Mouse (Mus musculus): ENCODE measurements at regions not wholly inside any gene's neighbourhood (a gene's known extent, or its start where the extent isn't known, plus 50 kb on each side); places are given as distances from the start of the nearest gene placed in this dataset.

DNA sequence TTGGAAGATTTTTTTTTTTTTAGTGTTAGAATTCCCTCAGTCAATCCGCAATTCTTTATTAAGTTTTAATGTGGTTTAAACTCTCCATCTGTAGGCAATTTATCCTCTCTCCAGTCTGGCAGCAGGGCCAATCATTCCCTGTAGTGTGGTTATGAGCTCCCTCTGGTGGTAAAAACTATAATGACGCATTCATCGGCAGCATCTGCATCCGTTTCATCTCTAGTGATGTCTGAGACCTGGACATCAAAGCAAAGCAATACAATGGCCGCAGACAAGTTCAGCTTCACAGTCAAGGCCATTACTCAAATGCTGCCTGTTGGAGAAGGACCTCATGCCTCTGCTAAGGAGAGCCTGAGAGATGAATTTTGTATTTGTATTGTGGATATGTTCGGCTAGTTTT is 1721.7 kb upstream of the Impad1 start:
- no peak for TF ChIP-seq POLR2A (IDR thresholded peaks at IDR 0.05; ENCODE audit: extremely low read depth, insufficient read depth, low read length)
- peak; percentile 71 for TF ChIP-seq CTCF (IDR thresholded peaks at IDR 0.05; ENCODE audit: extremely low read depth, insufficient read depth, low read length)

Data from cortical plate, adult 2 months (tissue).